Mouse (Mus musculus) olfactory bulb, adult 2 months (tissue): ENCODE data around the gene Gucd1. TPM values are rescaled to one million over a fixed set of nuclear protein-coding genes. Genes with fewer than 3 reads are reported as not detected.

Source experiments
- H3K27ac ChIP-seq: fragments of 200-500 bp; 2 replicates; pipeline ENCODE4 v1.5.1; 2012; ENCODE audit warnings: low read depth, low read length; ENCODE audit not compliant: insufficient read depth
- H3K4me1 ChIP-seq: fragments of 200-500 bp; 2 replicates; pipeline ENCODE4 v1.6.1; 2012; ENCODE audit warnings: low read length; ENCODE audit not compliant: control insufficient read depth, insufficient read depth
- H3K4me3 ChIP-seq: fragments of 200-500 bp; 2 replicates; pipeline ENCODE4 v1.5.1; 2012; ENCODE audit warnings: mild to moderate bottlenecking, low read depth, low read length, moderate library complexity; ENCODE audit not compliant: insufficient read depth
- CTCF ChIP-seq: fragments of 200-500 bp; IDR thresholded peaks from 2 replicates; pipeline ENCODE4 v1.5.1; 2012; ENCODE audit warnings: low read depth, mild to moderate bottlenecking, low read length, moderate library complexity; ENCODE audit not compliant: insufficient read depth
- POLR2A ChIP-seq: fragments of 200-500 bp; IDR thresholded peaks from 2 replicates; pipeline ENCODE4 v1.6.1; 2012; ENCODE audit warnings: mild to moderate bottlenecking, low read depth, low read length, moderate library complexity; ENCODE audit not compliant: insufficient read depth
- WGBS: fragments of 180-500 bp; shearing (Covaris S2); methylation state at CpG from one replicate; pipeline ENCODE4 v1.1.7; 2018; 5-methylcytosine and 5-hydroxymethylcytosine counted together
- polyA plus RNA-seq: library from polyadenylated mRNA; stranded (reverse); fragments of >200 nt; gene quantifications from 2 replicates; pipeline ENCODE4 v1.2.4, GENCODE M21; 2012; ENCODE audit warnings: low replicate concordance; ENCODE audit not compliant: missing spikeins, insufficient read depth, insufficient read length

The Gucd1 gene
- polyA plus RNA-seq, 1 experiment = not detected

- H3K4me1 ChIP-seq = peaks cover 3% of the 10 kb centered on the region; the same call in 1 of the 2 replicates
- WGBS = 83% methylated on average over 6 of the region's 6 CpGs
- H3K27ac ChIP-seq = no peak overlapping the region
- no peak for TF ChIP-seq CTCF
- TF ChIP-seq POLR2A = no peak
- H3K4me3 ChIP-seq = no peak overlapping the region
Observed at GRCm38 (mm10) chr10:75335075-75335474, 182.7 kb downstream of the Gucd1 start.

GRCm38 (mm10) chr10:75334175-75334574 is 183.6 kb downstream of the Gucd1 start:
- peaks cover 3% of the 10 kb centered on the region; the same call in 1 of the 2 replicates for H3K4me1 ChIP-seq
- WGBS = 78% methylated on average over 7 of the region's 7 CpGs
- no peak overlapping the region for H3K4me3 ChIP-seq
- no peak for TF ChIP-seq POLR2A
- TF ChIP-seq CTCF = no peak
- no peak overlapping the region for H3K27ac ChIP-seq

GRCm38 (mm10) chr10:75333176-75333776 is 184.5 kb downstream of the Gucd1 start:
- H3K27ac ChIP-seq = no peak overlapping the region
- peaks cover 3% of the 10 kb centered on the region; the same call in 1 of the 2 replicates for H3K4me1 ChIP-seq
- WGBS = 91% methylated on average over 23 of the region's 23 CpGs
- H3K4me3 ChIP-seq = no peak overlapping the region
- TF ChIP-seq POLR2A = no peak
- no peak for TF ChIP-seq CTCF

- WGBS = 95% methylated on average over 3 of the region's 3 CpGs
- Histone ChIP-seq H3K27ac (no peak overlapping the region), H3K4me1 (peaks cover 4% of the 10 kb centered on the region), H3K4me3 (no peak overlapping the region)
- TF ChIP-seq CTCF = no peak
- no peak for TF ChIP-seq POLR2A
Observed at GRCm38 (mm10) chr10:75332268-75332667, 185.5 kb downstream of the Gucd1 start.

- Histone ChIP-seq H3K27ac (no peak overlapping the region), H3K4me1 (peaks cover 9% of the 10 kb centered on the region), H3K4me3 (no peak overlapping the region)
- TF ChIP-seq CTCF = no peak
- no peak for TF ChIP-seq POLR2A
- 88% methylated on average over 4 of the region's 4 CpGs for WGBS
Observed at GRCm38 (mm10) chr10:75328201-75328704, 189.5 kb downstream of the Gucd1 start.

GRCm38 (mm10) chr10:75327081-75327480 is 190.7 kb downstream of the Gucd1 start:
- H3K4me1 ChIP-seq = peaks cover 9% of the 10 kb centered on the region
- H3K4me3 ChIP-seq = no peak overlapping the region
- H3K27ac ChIP-seq = no peak overlapping the region
- no peak for TF ChIP-seq POLR2A
- no peak for TF ChIP-seq CTCF
- WGBS = 68% methylated on average over 11 of the region's 11 CpGs

GRCm38 (mm10) chr10:75326553-75326952 is 191.2 kb downstream of the Gucd1 start:
- TF ChIP-seq CTCF = no peak

GRCm38 (mm10) chr10:75325821-75326220 is 192.0 kb downstream of the Gucd1 start:
- TF ChIP-seq CTCF = no peak
- no peak for TF ChIP-seq POLR2A
- Histone ChIP-seq H3K4me3 (no peak overlapping the region), H3K27ac (no peak overlapping the region), H3K4me1 (peaks cover 11% of the 10 kb centered on the region)
- WGBS = 98% methylated on average over 23 of the region's 23 CpGs

More at GRCm38 (mm10) chr10:75326553-75326952, 191.2 kb downstream of the Gucd1 start:
- no peak overlapping the region for H3K27ac ChIP-seq
- no peak overlapping the region for H3K4me3 ChIP-seq
- H3K4me1 ChIP-seq = peaks cover 11% of the 10 kb centered on the region
- WGBS = 48% methylated on average over 3 of the region's 3 CpGs

- TF ChIP-seq CTCF (no peak), POLR2A (no peak)
- Histone ChIP-seq H3K4me1 (peaks cover 11% of the 10 kb centered on the region), H3K27ac (no peak overlapping the region), H3K4me3 (no peak overlapping the region)
- WGBS = 89% methylated on average over 10 of the region's 10 CpGs
Observed at GRCm38 (mm10) chr10:75324391-75324790, 193.4 kb downstream of the Gucd1 start.

- Histone ChIP-seq H3K27ac (no peak overlapping the region), H3K4me3 (no peak overlapping the region), H3K4me1 (peaks cover 11% of the 10 kb centered on the region)
- TF ChIP-seq POLR2A (no peak), CTCF (no peak)
- 94% methylated on average over 8 of the region's 8 CpGs for WGBS
Observed at GRCm38 (mm10) chr10:75323986-75324385, 193.8 kb downstream of the Gucd1 start.
